Mouse (Mus musculus) MEL (cell line): ENCODE data around the gene Wars.

Source experiments
- BHLHE40 ChIP-seq: IDR thresholded peaks from 2 replicates; pipeline ENCODE4 v1.6.1; 2012; ENCODE audit warnings: low read depth, mild to moderate bottlenecking, inconsistent platforms, low read length, improper control_type of control experiment, borderline replicate concordance
- CHD2 ChIP-seq: IDR thresholded peaks from 2 replicates; pipeline ENCODE4 v1.6.1; 2011; ENCODE audit warnings: low read length, improper control_type of control experiment
- E2F4 ChIP-seq: IDR thresholded peaks from 2 replicates; pipeline ENCODE4 v1.6.1; 2011; ENCODE audit warnings: low read depth, low read length, improper control_type of control experiment, borderline replicate concordance
- EP300 ChIP-seq, 2 experiments: IDR thresholded peaks; 2 replicates each; pipeline ENCODE4 v1.6.1; 2011; ENCODE audit warnings: improper control_type of control experiment in 2 of 2, low read length in 2 of 2, low read depth in 1 of 2, mild to moderate bottlenecking in 1 of 2
- GATA1 ChIP-seq: IDR thresholded peaks from 2 replicates; pipeline ENCODE4 v1.6.1; 2011; ENCODE audit warnings: low read depth, low read length, improper control_type of control experiment
- MAZ ChIP-seq: IDR thresholded peaks from 2 replicates; pipeline ENCODE4 v1.6.1; 2012; ENCODE audit warnings: low read depth, mild to moderate bottlenecking, inconsistent platforms, low read length, improper control_type of control experiment
- MYC ChIP-seq: IDR thresholded peaks from 2 replicates; pipeline ENCODE4 v1.6.1; 2011; ENCODE audit warnings: low read depth, mild to moderate bottlenecking, low read length, improper control_type of control experiment, moderate library complexity
- POLR2A ChIP-seq, 2 experiments: IDR thresholded peaks; 2 replicates each; pipeline ENCODE4 v1.6.1; 2011 to 2012; ENCODE audit warnings: low read length in 2 of 2, mild to moderate bottlenecking in 2 of 2, control low read depth in 1 of 2, improper control_type of control experiment in 1 of 2, low read depth in 1 of 2, moderate library complexity in 1 of 2; ENCODE audit not compliant: control insufficient read depth in 1 of 2, insufficient read depth in 1 of 2, poor library complexity in 1 of 2
- POLR2AphosphoS5 ChIP-seq: IDR thresholded peaks from 2 replicates; pipeline ENCODE4 v1.6.1; 2012; ENCODE audit warnings: low read depth, borderline replicate concordance, mild to moderate bottlenecking, inconsistent platforms, low read length, moderate library complexity, mixed read lengths
- TBP ChIP-seq: IDR thresholded peaks from 2 replicates; pipeline ENCODE4 v1.8.0; 2011; ENCODE audit warnings: low read depth, low read length, improper control_type of control experiment
- USF1 ChIP-seq: IDR thresholded peaks from 2 replicates; pipeline ENCODE4 v1.6.1; 2014; ENCODE audit warnings: low read depth, mild to moderate bottlenecking, inconsistent platforms, low read length, improper control_type of control experiment, moderate library complexity

DNA sequence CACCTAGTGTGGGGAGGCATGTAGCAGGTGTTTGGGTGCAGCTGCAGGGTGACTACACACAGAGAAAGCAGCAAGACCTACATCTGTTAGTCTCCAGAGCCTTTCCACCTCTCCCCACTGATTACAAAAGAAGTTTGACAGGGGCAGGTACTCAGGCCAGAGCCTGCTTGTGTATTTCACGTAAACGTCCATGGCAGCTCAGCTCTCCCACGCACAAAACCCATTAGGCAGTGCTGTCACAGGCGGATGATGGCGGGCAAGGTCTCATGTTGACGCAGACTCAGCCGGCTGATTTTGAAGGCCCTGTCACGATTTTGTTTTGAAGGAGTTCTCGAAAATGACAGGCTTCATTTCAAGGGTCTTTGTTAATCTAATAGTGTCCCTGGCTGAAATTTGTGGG is 45.3 kb upstream of the Wars start:
- no peak for TF ChIP-seq POLR2AphosphoS5
- TF ChIP-seq MAZ, result no peak
- TF ChIP-seq BHLHE40, result no peak
- no peak for TF ChIP-seq E2F4
- TF ChIP-seq CHD2, result no peak
- no peak for TF ChIP-seq USF1
- TF ChIP-seq GATA1, result no peak
- no peak for TF ChIP-seq TBP
- no peak for TF ChIP-seq MYC
- TF ChIP-seq POLR2A (IDR thresholded peaks at IDR 0.05; ENCODE audit: control insufficient read depth in 1 of 2, insufficient read depth in 1 of 2, low read depth in 1 of 2, low read length in 2 of 2, poor library complexity in 1 of 2), result no peak
- no peak for TF ChIP-seq EP300 (IDR thresholded peaks at IDR 0.05; ENCODE audit: low read depth in 1 of 2, low read length in 2 of 2)
